Mouse (Mus musculus): ENCODE data around the gene Ppp4r4.
"Not testable (repeated sequence)": the region's sequence is repeated elsewhere in the genome, so short reads cannot be mapped to it uniquely, and the experiment has no call there.

Ppp4r4 gene

DNA sequence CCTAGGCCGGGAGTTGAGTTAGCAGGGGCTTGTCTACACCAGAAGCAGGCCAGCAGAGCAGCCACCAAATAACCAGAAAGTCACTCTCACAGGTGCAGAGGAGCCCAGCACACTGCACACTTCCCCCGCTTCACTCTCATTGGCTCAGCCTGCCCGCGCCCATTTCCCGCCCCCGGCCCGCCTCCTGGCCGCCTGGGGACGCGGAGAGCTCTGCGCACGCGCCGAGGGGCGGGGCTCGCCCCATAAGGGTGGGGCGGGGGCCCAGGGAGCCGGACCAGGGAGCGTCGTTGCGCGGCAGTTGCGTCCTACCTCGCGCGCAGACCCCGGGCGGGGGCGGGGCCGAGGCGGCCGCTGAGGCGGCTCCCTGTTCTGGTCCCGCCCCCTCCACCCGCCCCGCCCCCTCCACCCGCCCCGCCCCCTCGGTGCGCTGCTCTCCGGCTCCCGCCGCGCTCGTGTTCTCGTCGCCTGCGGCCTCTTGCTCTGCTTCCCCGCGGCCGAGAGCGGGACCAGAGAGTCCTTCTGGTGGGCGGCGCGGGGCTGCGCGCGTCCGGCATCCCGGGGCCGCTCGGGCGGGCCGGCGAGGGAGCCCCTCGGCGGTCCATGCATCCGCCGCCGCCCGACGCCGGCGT lies at the start of gene Ppp4r4:
TSS of gene Ppp4r4 (plus strand) at position 264 of the 629 bp plus-strand sequence.
- peak; percentile 97 for DNase-seq (ENCODE audit: inconsistent ontology term)

DNA sequence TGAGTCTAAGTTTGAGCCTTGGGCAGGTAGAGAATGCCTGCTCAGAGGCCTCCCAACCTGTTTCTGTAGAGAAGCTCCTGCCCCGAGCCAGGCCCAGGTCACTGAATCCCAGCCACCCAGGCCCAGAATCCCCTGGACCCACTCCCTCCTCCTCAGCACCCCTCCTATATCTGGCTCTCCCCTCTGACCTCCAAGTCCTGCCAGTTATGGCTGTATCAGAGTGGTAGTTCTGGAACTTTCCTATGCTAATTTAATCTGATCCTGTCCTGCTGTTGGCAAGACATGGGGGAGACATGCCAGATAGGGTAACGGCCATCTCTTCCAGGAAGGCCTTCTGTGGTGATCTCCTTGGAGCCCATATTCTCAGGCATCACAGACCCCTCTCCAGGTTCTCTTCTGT lies 49.3 kb upstream of the Ppp4r4 start:
- no peak for DNase-seq (ENCODE audit: inconsistent ontology term)

DNA sequence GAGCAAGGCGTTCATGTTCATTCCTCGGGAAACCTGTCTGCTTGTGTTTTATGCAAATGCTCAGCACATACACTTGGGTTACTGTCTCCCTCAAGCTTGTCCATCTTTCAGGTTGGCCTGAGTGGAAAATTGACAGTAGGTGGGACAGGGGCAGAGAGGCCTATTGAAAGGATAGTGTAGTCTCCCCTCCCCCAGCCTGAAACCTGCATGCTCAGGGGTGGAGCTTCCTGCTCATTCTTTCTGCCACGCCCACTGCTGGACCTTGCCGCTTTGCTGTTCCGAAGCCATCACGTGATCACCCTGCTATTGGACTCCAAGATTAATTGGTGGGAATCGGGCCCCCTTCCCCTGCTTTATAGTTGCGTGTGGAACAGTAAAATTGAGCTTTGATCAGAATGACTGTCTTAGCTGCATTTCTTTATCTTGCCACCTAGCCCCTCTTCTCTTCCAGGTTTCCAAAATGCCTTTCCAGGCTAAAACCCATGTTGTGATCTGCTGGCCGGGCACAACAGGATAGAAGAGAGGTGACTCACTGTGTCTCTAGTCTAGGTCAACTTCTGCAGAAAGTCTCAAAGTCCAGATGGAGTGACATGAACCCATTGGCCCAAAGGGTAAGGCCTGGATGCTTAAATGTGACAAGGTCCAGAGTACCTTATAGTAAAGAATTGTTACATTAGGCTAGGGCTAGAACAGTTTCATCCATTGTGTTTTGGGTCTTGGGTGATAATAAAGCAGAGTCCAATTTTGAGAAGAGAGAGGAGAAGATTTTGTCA lies 47.7 kb upstream of the Ppp4r4 start:
- not testable (repeated sequence) for DNase-seq (ENCODE audit: inconsistent ontology term)

DNA sequence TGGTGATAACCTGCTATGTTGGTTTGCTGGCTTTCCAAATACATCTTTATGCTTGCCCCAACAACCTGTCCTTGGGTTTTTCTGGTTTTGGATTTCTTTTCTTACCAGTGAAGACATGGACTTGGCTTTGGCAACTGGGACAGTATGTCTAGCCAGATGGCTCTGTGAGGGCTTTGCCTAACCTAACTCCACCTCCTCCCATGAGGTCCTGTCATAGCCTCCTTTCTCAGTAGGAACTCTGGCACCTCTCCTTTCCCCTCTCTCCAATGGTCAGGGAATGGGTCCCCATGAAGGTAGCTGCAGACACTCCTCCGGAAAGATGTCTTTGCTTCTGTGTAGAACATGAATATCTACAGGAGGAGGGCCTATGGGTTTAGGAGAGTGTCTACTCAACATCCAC lies 45.4 kb upstream of the Ppp4r4 start:
- no peak for DNase-seq (ENCODE audit: inconsistent ontology term)

DNA sequence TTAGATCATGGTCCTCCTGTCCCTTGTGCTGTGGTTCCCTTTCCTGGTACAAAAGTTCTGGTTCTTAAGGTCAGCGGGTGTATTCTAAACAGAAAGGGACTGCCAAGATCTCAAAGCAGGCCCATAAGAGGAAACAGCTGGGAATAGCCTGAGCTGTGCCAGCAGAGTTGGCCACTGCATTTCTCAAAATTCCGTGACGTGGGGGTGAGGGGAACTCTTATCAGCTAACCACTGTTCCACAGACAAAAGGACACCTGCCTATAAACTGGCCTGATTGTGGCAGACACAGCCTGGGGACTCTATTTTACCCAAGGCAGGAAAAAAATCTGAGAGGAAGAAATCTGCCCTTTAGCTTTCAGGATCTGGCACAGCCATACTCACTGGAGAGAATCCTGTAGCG lies 44.8 kb upstream of the Ppp4r4 start:
- DNase-seq (ENCODE audit: inconsistent ontology term) = no peak

DNA sequence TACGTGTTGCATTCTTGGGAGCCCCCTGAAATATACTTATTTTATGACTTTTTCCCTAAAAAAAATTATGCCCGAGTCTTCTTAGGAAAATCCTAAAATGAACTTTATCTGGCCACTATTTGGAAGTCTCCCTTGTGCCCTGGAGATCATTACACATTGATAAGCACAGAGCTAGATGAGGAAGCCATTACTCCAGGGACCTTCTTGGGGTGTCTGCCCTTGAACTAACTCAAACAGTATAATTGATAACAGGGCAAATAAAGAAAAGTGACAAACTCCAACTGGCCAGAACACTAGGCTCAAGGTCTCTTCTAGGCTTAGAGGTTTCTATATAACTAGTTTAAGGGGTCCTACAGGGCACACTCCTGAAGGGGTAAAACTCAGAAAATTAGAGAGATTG lies 44.3 kb upstream of the Ppp4r4 start:
- DNase-seq (ENCODE audit: inconsistent ontology term) = no peak

DNA sequence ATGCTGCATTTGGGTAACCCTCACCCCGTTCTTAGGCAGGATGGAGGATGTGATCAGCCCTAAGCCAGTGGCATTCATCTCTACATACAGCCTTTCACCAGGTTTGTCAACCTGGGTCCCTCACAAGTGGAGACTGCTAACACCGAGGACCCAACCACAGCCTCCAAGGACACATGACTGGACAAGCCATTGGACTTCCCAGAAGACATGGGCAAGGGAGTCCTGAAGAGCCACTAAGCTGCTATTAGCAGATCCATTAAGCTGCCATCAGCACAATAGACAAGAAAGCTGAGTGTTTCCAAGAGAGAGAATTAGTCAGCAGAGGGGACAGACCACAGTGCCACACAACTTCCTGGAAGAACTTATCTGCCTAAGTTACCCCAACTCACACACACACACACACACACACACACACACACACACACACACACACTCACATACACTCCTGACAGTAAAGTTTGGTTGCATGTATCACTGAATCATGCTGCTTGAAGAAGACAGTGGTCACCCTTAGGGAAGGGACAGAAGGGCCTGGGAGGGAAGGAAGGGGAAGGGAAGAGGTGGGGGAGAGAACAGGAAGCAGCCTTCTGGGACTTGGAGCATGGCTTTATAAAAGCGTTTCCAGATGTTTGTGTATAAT lies 40.9 kb upstream of the Ppp4r4 start:
- DNase-seq (ENCODE audit: inconsistent ontology term) = no peak

DNA sequence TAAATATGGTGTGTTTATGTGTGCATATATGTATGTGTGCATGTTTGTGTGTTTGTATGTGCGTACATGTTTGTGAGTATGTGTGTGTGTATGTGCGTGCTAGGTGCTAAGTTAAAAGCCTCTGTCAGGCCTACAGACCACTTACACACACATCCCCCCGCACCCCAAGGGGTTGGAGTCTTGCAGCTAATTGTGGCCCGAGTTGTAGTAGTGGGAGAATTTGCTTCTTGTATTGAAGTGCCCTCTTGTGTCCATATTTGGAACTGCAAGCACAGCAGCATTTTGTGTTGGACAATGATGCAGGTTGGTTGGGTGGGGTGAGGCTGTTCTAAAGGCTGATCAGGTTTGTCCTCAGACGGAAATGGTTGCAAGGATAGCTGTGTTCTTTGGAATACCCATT lies 39.3 kb upstream of the Ppp4r4 start:
- peak; percentile 53 for DNase-seq (ENCODE audit: inconsistent ontology term)

DNA sequence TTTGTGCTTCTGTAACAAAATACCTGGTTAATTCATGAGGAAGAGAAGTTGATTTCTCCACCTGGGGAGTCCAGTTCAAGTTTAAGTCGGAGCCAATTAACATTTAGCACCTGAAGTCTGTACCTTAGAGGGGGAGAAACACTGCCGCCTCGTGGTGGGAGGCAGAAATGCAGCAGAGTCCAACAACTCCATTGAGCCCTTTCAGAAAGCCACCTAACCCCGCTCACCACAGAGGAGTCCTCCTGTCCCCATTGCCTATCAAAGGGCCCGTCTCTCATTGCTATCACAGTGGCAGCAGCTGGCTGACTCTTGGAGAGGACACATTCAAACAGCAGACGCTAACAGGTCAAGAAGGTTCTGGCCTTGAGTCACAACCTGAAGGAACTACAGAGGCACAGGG lies 37.6 kb upstream of the Ppp4r4 start:
- DNase-seq (ENCODE audit: inconsistent ontology term) = peak; percentile 6

DNA sequence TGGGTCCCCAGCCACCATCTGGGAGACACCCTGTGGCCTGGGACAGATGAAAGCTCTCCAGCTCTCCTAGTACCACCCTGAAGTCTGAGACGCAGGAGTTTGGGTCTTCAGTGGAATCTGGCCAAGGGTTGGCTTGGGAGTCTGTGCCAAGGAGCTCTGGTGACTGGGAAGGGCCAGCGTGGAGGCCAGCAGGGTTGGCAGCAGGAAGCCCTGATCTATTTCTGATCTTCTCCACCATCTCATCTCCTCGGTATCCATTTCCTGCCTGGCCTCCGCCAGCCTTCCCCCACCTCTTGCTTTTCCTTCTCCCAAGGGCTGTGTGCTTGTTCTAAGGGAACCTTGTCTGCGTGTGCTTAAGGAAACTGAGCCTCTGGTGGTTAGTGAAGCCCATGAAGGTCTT lies 33.3 kb upstream of the Ppp4r4 start:
- no peak for DNase-seq (ENCODE audit: inconsistent ontology term)

DNA sequence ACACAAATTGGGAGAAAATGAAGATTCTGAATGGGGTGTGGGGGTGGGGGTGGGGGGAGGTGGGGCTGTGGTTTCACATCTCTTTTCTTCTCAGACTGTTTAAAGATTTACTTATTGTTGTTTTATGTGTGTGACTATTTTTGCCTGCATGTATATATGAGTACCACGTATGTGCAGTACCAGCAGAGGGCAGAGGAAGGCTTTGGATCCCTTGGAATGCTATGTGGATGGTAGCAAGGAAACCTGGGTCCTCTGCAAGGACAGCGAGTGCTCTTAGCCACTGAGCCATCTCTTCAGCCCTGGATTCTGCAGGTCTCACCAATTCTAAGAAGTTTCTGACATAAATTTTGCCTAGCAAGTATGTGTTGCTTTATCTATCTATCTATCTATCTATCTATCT lies 32.8 kb upstream of the Ppp4r4 start:
- no peak for DNase-seq (ENCODE audit: inconsistent ontology term)

DNA sequence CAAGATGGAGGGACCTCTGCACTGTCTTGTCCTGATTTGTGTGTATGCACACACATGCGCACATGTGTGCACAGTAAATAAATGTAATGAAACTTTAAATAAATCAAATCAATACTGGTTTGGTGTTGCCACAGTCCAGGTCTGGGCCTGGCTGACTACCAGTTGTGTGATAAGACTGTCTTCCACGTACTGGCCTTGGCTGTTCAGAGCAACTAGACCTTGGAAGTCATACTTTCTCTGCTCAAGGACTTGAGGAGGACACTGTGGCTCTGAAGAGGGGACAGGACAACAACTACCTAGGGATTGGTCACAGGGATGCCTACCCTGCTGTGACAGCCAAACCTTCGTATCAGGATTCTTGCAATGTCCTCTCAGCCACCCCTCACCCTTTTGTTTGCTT lies 28.8 kb upstream of the Ppp4r4 start:
- DNase-seq (ENCODE audit: inconsistent ontology term) = no peak

DNA sequence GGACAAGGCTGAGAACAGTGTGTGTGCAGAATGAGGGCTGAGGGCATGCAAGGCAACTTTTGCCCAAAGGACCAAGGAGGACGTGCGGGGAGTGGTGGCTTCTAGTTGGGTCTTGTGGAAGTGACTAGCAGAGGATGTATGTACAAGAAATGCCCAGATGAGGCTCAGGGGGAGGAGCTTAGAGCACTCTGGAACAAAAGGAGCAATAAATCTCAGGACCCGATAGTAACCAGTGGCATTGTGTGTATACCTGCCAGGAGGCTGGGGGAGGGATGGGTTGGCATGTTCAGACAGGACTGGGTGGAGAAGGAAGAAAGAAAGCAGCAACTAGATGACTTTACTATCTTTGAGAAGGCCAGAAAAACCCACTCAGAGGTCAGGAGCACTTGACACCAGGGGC lies 27.7 kb upstream of the Ppp4r4 start:
- no peak for DNase-seq (ENCODE audit: inconsistent ontology term)

DNA sequence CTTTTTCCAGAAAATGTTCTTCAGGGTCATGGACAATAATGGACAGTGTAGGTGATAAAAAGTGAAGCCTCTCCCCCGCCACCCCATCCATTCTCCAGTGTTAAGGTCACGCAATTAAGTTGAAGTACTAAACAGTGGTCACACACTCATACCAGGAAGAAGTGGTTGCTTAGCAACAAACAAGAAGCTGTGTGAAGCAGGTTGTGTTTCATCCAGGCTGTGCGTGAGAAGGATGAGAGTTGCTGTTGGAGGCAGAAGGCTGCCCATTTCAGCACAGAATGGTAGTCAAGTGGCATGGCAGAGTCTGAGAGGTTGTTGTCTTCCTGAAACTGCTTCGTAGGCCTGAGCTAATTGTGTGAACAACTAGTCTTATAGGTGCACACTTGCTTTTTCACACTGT lies 23.7 kb upstream of the Ppp4r4 start:
- DNase-seq (ENCODE audit: inconsistent ontology term) = no peak

DNA sequence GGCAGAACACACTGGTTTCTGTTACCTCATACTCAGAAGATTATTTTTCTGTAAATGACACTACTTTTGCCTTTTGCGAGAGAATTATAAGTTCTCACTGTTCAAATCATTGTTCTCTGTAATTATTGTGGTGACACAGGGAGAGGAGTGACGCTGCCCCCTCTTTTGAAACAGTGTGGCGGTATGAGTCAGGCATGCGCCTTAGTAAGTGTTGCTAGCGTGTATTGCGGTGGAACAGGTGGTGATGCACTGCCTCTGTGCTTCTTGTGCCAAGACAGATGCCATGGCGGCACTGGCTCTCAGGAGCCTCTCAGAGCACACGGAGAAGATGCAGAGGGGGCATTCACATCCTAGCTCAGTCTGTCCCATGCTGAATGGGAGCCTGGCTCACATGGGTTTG lies 22.2 kb upstream of the Ppp4r4 start:
- DNase-seq (ENCODE audit: inconsistent ontology term) = no peak

DNA sequence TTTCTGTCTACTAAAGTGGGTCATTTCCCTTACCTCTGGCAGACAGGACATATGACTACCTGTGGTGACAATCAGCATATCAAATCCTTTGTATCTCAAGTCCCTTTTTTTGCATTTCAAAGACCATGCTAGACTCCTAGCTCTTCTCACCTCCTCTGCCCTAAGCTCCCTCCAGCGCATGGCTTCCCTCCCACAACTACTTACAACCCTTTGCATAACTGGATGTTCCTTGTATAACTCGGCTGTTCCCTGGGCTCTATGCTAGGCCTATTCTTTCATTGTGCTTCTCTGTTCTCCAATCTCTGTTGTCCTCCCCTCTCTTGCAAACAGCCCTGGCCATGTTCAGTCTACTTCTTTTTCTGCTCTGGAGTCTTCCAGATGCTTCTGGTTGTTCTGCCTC lies 20.5 kb upstream of the Ppp4r4 start:
- no peak for DNase-seq (ENCODE audit: inconsistent ontology term)

DNA sequence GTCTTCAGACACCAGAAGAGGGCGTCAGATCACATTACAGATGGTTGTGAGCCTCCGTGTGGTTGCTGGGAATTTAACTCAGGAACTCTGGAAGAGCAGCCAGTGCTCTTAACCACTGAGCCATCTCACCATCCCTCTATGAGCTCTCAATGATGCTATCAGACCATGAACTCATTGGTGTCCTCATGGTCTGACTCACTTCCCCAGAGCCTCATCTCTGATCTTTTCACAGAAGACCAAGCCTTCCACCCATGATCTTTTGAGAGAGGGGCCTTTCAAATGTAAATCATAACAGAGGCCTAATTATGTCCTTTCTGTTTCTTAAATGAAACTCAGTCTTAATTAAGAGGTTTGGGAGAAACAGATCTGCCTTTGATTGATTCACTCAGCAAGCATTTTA lies 19.0 kb upstream of the Ppp4r4 start:
- no peak for DNase-seq (ENCODE audit: inconsistent ontology term)

DNA sequence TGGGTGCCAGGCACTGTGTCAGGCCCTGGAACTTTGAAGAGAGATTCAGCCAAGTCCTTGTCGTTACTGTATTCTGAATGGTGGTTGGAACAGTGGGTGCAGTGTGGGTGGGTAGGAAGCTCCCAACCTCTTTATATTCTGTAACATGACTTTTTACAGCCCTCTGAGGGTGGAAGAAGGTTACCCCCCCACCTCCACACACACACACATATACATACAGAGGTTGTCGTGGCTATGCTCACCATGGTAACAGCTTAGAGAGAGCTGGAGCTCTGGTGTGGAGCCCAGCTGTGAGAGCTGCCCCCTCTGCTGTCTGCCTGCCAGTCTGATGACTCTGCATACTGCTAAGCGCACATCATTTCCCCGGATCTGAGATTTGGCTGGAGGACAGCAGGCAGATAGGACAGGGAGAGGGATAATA lies 18.6 kb upstream of the Ppp4r4 start:
- DNase-seq (ENCODE audit: inconsistent ontology term) = peak; percentile 93

DNA sequence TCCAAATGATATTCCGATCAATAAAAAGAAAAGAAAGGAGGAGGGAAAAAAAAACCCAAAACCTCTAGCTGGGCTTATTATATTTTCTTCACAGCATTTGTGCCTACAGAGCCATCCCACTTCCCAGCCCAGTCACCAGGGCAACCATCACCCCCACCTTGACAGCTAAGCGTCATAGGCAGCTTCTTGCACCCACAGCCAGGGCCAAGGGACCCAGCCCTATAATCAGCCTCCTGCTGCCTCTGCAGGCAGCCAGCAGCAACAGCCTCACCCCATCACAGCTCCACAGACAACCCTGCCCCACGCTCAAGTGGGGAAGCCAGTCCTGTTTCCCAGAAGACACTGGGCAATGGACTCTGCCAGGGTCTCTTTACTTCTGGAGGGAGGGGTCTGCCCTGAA lies 17.7 kb upstream of the Ppp4r4 start:
- DNase-seq (ENCODE audit: inconsistent ontology term) = no peak

DNA sequence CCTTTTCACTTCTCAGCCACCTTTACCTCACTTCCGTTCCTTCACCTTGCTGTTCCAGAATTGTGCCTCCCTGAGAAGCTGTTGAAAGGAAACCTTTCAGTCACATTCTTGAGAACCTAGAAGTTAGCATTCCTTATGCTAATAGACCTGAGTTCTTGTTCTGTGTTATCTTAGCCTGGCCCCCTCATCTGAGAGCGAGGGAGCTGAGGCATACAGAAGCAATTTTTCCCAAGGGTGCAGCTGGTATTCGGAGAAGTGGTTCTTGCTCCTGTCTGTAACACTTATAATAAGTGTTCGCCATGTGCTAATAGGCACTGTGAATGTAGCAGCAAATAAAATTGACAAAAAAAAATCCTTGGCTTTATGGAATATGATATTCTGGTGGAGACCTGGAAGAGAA lies 16.4 kb upstream of the Ppp4r4 start:
- DNase-seq (ENCODE audit: inconsistent ontology term) = no peak

DNA sequence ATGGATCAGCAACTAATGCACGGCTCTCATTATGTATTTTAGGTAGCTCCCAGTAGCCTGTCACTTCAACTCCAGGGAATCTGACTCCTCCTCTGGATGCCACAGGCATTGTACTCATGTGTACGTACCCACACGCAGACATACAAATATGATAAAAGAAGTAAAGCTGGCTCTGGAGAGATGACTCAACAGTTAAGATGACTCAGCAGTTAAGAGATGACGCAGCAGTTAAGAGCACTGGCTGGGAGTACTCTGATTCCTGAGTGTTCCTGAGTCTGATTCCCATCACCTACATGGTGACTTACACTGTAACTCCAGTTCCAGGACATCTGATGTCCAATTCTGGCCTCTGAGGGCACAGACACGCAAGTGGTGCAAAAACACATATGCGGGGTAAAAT lies 13.4 kb upstream of the Ppp4r4 start:
- DNase-seq (ENCODE audit: inconsistent ontology term) = no peak

DNA sequence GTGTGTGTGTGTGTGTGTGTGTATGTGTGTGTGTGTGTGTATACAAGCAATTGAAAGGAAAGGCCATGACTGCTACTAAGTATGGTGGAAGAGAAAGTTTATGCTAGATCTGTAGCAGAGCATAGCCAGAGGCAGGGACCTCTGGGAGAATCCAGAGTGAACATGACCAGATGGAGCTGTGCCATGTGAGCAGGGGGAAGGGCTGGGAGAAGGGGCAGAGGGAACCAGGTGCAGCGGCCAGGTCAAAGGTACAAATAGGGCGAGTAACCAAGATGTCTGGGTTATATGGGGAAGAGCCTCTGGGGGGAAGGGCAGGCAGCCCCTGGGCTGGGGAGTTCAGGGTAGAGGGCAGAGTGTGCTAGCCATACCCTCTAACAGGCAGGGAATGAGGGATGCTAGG lies 1.5 kb upstream of the Ppp4r4 start:
- no peak for DNase-seq (ENCODE audit: inconsistent ontology term)
